19 mouse cellular contexts compared by ENCODE assay signal in genomic region chr4:95230461-95230860, GRCm38 (mm10).
DNase-seq lines count a peak whose midpoint lies in the region; ATAC-seq and TF ChIP-seq lines count a peak whose summit lies in the region.
"Had no signal": no experiment of that assay in that cellular context is flagged by ENCODE, and none has a peak within 500 bp of the region (broad histone marks: within the 10 kb centered on the region; RNA-seq: fewer than 3 reads in every experiment).

No protein-coding gene starts in this region.

- DNase-seq in left cerebral cortex, adult 11 months (ENCODE audit: low spot score): peak; percentile 7
- DNase-seq in left cerebral cortex, adult 18-20 months (ENCODE audit: low spot score in 2 of 2): no peak
- peak; percentile 64 for DNase-seq in 416B (ENCODE audit: low read depth)
- no peak for DNase-seq in yolk sac, embryonic 10.5 days (ENCODE audit: low spot score)
- DNase-seq: adrenal gland, adult 2 months; cerebellum, postnatal 10 days; embryo, embryonic 11 days; heart, postnatal 36 days; kidney, adult 11 months; thymus, postnatal 25 days had no signal

- no peak for TF ChIP-seq POLR2A in bone marrow macrophage, adult 2 months (IDR thresholded peaks at IDR 0.05; ENCODE audit: borderline replicate concordance, low read depth, low read length)

- no peaks in the 10 kb centered on the region for H3K36me3 ChIP-seq in forebrain, embryonic 15.5 days
- H3K36me3 ChIP-seq: heart, embryonic 13.5 days; lung, embryonic 15.5 days; neural tube, embryonic 12.5 days had no signal

- TF ChIP-seq CTCF in bone marrow macrophage, adult 2 months (IDR thresholded peaks at IDR 0.05; ENCODE audit: low read depth, low read length): no peak

- H3K9ac ChIP-seq in forebrain, embryonic 15.5 days (replicated peaks): no peak overlapping the region
- H3K9ac ChIP-seq: heart, embryonic 13.5 days; lung, embryonic 15.5 days; neural tube, embryonic 12.5 days had no signal

- H3K9me3 ChIP-seq in forebrain, embryonic 15.5 days: no peaks in the 10 kb centered on the region
- H3K9me3 ChIP-seq: heart, embryonic 13.5 days; lung, embryonic 15.5 days; neural tube, embryonic 12.5 days had no signal

- H3K4me3 ChIP-seq in bone marrow macrophage, adult 2 months (ENCODE audit: insufficient read depth, low read length): no peak overlapping the region
- no peak overlapping the region for H3K4me3 ChIP-seq in forebrain, embryonic 15.5 days
- H3K4me3 ChIP-seq: heart, embryonic 13.5 days; lung, embryonic 15.5 days; neural tube, embryonic 12.5 days had no signal

- no peak overlapping the region for H3K4me2 ChIP-seq in forebrain, embryonic 15.5 days (replicated peaks)
- H3K4me2 ChIP-seq: heart, embryonic 13.5 days; lung, embryonic 15.5 days; neural tube, embryonic 12.5 days had no signal

- peaks cover 23% of the 10 kb centered on the region for H3K4me1 ChIP-seq in bone marrow macrophage, adult 2 months (ENCODE audit: control insufficient read depth, insufficient read depth, low read length)
- H3K4me1 ChIP-seq in forebrain, embryonic 15.5 days: no peaks in the 10 kb centered on the region
- H3K4me1 ChIP-seq: heart, embryonic 13.5 days; lung, embryonic 15.5 days; neural tube, embryonic 12.5 days had no signal

- peak; percentile 94 for ATAC-seq in megakaryocyte, adult 5-6 weeks (ENCODE audit: poor library complexity, severe bottlenecking)
- ATAC-seq in forebrain, embryonic 15.5 days (replicated peaks): no peak
- no peak for ATAC-seq in megakaryocyte-erythroid progenitor cell, adult 5-6 weeks (replicated peaks; ENCODE audit: low FRiP score, low TSS enrichment, poor library complexity, severe bottlenecking)
- ATAC-seq: hindbrain, embryonic 16.5 days had no signal

- no peaks in the 10 kb centered on the region for H3K27me3 ChIP-seq in forebrain, embryonic 15.5 days
- H3K27me3 ChIP-seq: heart, embryonic 13.5 days; lung, embryonic 15.5 days; neural tube, embryonic 12.5 days had no signal

- 59% methylated on average over 1 of the region's 1 CpGs for WGBS in forebrain, embryonic 15.5 days

- peak overlapping the region; percentile 70 for H3K27ac ChIP-seq in bone marrow macrophage, adult 2 months (ENCODE audit: insufficient read depth, low read depth, low read length)
- H3K27ac ChIP-seq in forebrain, embryonic 15.5 days (replicated peaks): no peak overlapping the region
- H3K27ac ChIP-seq: heart, embryonic 13.5 days; kidney, postnatal 0 days; lung, embryonic 15.5 days; neural tube, embryonic 12.5 days had no signal

Comparison
In these comparisons a context has a peak if more than half of its experiments do, and no peak if none do; other contexts are left out.
1. DNase-seq: peak in left cerebral cortex, adult 11 months (single experiment) and 416B (single experiment); none in left cerebral cortex, adult 18-20 months (0 of 2) and yolk sac, embryonic 10.5 days (single experiment).